Mouse (Mus musculus): ENCODE results near the gene Ngef.

Ngef gene

DNA sequence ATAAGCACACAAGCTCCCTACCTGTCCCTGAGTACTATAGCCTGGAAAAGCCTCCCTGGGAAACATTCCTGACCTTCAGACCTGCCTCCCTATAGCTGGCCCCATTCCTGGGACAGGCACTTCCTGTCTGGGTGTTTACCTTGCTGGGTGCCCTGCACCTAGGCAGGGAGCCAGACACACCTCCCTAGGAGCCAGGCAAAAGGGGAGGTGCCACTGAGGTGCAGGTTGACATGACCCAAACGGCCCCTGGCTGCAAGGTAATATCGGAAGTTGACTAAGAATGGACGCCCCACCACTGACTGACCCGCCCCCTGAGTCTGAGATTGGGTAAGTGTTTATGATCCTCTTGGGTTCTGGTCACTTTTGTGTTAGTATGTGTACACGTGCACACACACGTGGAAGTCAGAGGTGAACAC is at the start of gene Ngef:
Gene Ngef, minus strand, starts transcription at position 71 of the 416 bp plus-strand sequence.
- DNase-seq, result no peak

DNA sequence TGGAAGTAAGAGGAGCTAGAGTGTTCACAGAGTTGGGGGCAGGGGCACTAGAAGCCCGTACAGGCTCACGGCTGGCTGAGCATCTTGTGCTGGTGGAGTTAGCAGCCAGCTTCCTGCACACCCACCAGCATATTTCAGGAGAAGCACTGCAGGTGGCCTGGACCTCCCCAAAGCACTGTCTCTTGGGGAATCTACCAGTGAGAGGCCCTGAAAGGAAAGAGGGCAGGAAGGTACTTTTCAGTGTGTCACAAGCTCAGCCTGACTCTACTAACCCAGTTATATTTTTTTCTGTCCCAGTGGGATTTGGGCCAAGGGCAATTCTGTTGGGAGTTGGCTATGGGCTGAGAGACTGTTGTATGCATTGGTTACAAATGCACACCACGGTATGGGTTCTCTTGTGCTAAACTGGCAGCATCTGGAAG is 48.2 kb upstream of the Ngef start:
- DNase-seq, result peak; percentile 66

- DNase-seq, result peak; percentile 29
Observed at GRCm38 (mm10) chr1:87621146-87621857, 47.6 kb upstream of the Ngef start.

GRCm38 (mm10) chr1:87620693-87621092 is 47.0 kb upstream of the Ngef start:
- DNase-seq, result no peak

DNA sequence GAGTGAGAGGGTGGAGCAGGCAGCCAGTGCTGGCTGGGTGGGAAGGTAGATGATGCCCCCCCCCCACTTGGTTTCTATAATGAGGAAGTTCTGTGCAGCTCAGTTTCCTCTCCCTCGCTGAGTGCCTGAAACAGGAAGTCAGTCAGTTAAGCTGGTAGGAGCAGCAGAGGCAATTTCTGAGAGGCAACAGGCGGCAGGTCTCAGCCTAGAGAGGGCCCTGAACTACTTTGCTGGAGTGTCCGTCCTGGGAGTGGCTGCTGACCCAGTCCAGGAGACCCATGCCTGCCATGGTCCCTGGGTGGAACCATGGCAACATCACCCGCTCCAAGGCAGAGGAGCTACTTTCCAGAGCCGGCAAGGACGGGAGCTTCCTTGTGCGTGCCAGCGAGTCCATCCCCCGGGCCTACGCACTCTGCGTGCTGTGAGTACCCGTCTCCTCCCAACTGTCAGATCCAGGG is 46.6 kb upstream of the Ngef start, which contains the start of gene Inpp5d:
Gene Inpp5d, plus strand, starts transcription at position 102 of the 458 bp plus-strand sequence.
- DNase-seq, result peak; percentile 75

- no peak for DNase-seq
Observed at GRCm38 (mm10) chr1:87614576-87615295, 41.1 kb upstream of the Ngef start.

- peak; percentile 94 for DNase-seq
Observed at GRCm38 (mm10) chr1:87608416-87609046, 34.9 kb upstream of the Ngef start.

GRCm38 (mm10) chr1:87607385-87608091 is 33.9 kb upstream of the Ngef start:
- peak; percentile 60 for DNase-seq

DNA sequence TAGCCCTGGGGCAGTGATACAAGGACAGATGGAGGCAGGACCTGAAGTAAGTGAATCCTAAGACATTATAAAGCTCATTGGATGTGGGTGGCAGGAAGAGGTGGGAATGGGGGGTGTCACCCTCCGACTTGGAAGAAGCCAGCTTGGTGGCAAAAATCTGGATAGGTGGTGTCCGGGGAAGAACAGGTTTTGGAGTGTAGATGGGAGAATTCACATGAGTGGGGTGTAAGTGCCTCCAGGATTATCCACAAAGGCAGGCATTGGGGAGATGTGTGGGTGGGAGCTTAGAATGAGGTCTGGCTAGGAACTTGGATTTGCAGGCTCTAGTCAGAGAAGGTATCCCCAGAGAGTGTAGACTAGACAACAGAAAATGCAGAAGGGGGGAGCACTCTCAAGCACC is 31.6 kb upstream of the Ngef start:
- DNase-seq, result no peak

- DNase-seq, result no peak
Observed at GRCm38 (mm10) chr1:87603389-87603788, 29.7 kb upstream of the Ngef start.

GRCm38 (mm10) chr1:87601801-87602200 is 28.1 kb upstream of the Ngef start:
- no peak for DNase-seq

DNA sequence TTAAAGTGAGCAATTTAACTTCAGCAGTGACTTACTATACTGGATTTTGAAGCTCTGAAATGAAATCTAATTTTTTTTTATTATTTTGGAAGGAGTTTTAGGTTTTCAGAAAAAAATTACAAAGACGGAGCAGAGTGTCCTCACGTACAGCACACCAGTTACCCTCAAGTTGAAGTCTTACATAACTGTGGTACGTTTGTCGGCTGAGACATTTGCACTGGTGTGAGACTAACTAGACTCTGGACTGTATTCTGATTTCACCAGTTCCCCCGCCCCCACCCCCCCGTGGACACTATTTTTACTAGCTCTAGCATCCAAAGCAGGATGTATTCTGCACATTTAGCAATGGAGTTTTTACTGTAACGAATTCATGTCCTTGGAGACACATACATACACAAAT is 26.9 kb upstream of the Ngef start:
- DNase-seq, result no peak

- no peak for DNase-seq
Observed at GRCm38 (mm10) chr1:87594671-87595070, 21.0 kb upstream of the Ngef start.

GRCm38 (mm10) chr1:87594261-87594660 is 20.6 kb upstream of the Ngef start:
- DNase-seq, result no peak

GRCm38 (mm10) chr1:87589980-87590379 is 16.3 kb upstream of the Ngef start:
- DNase-seq, result no peak

- no peak for DNase-seq
Observed at GRCm38 (mm10) chr1:87589162-87589561, 15.5 kb upstream of the Ngef start.

DNA sequence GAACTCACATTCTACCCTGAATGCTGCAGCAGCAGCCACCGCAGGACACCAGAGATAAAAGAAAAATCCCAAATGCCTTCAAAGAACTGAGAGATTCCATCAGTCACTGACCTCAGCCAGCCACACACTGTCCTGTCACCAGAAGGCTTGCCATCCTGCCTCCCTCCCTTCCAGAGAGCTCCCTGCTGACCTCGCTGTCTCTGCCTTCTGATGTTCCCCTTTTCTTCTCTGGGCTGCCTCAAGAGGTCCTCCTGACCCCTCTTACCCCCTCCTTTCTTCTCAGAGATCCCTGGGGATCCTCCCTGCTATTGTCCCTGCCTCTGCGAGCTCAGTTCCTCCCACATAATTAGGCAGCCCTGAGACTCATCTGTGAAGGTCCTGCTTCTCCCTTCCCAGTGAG is 7.2 kb upstream of the Ngef start:
- DNase-seq, result no peak

GRCm38 (mm10) chr1:87578965-87579364 is 5.3 kb upstream of the Ngef start:
- DNase-seq, result no peak

DNA sequence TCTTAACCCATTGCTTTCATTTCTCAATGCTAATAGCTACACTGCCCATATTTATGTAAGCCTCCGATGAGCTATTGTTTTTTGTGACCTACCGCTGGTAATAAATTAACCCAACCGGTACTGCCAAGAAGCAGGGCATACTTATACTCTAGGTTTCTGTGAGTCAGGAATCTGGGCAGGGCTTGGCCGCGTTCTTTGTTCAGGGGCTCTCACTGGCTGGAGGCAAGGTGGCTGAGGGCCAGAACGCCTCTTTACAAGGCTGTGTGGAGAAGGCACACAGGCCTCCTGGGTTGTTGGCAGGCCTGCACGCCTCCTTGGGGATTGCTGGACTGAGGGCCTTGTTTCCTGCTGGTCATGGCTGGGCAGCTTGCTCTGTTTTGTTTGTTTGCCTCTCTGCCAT is 1.1 kb upstream of the Ngef start:
- no peak for DNase-seq

- no peak for DNase-seq
Observed at GRCm38 (mm10) chr1:87574353-87574752, 683 bp upstream of the Ngef start.

DNA sequence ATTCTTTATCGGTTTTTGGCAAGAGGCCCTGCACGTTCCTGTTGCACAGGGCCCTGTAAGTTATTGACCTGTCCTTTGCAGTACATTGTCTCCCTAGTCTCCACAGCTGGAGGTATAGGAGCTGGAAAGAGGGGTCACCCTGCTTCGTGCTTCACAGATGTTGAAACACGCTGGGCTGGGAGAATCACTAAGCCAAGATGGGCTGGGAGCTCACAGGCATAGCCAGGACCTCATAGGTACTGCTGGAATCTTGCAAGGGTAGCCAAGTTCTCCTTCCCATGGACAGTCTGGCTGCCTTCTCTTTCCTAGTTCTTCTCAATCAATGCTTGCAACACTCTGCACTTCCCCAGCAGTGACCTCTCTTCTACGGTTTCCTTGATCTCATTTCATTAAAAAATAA is 409 bp downstream of the Ngef start:
- no peak for DNase-seq

- DNase-seq, result peak; percentile 74
Observed at GRCm38 (mm10) chr1:87568398-87568797, 5.3 kb downstream of the Ngef start.

DNA sequence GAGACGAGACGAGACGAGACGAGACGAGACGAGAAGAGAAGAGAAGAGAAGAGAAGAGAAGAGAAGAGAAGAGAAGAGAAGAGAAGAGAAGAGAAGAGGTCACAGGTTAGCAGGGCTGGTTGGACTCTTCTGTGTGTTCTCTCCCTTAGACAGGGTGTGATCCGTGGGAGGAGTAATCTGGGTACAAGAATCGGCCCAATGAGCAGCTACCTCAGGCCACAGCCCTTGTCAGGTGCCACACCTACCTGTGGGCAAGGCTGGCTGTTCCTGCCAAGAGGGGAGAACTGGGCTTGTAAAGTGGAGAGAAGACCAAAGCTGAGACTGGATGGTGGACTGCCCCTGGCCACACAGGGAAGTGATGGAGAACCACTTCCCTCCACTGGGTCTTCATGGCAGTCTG is 7.9 kb downstream of the Ngef start:
- DNase-seq, result no peak
